Mouse (Mus musculus): ENCODE measurements around the gene Cd36.

Gene Cd36

GRCm38 (mm10) chr5:17858399-17858798 is 30.2 kb downstream of the Cd36 start:
- DNase-seq (ENCODE audit: extremely low spot score), result no peak

- no peak for DNase-seq (ENCODE audit: extremely low spot score)
Observed at GRCm38 (mm10) chr5:17857871-17858270, 30.7 kb downstream of the Cd36 start.

- DNase-seq (ENCODE audit: extremely low spot score), result no peak
Observed at GRCm38 (mm10) chr5:17857262-17857661, 31.3 kb downstream of the Cd36 start.

GRCm38 (mm10) chr5:17854127-17854923 is 34.3 kb downstream of the Cd36 start:
- no peak for DNase-seq (ENCODE audit: extremely low spot score)

GRCm38 (mm10) chr5:17850582-17850981 is 38.0 kb downstream of the Cd36 start:
- DNase-seq (ENCODE audit: extremely low spot score), result no peak

- no peak for DNase-seq (ENCODE audit: extremely low spot score)
Observed at GRCm38 (mm10) chr5:17849582-17849981, 39.0 kb downstream of the Cd36 start.

GRCm38 (mm10) chr5:17848733-17849132 is 39.9 kb downstream of the Cd36 start:
- DNase-seq (ENCODE audit: extremely low spot score), result no peak

GRCm38 (mm10) chr5:17848267-17848666 is 40.3 kb downstream of the Cd36 start:
- no peak for DNase-seq (ENCODE audit: extremely low spot score)

GRCm38 (mm10) chr5:17843921-17844320 is 44.7 kb downstream of the Cd36 start:
- DNase-seq (ENCODE audit: extremely low spot score), result no peak

GRCm38 (mm10) chr5:17843316-17843715 is 45.3 kb downstream of the Cd36 start:
- no peak for DNase-seq (ENCODE audit: extremely low spot score)

GRCm38 (mm10) chr5:17842111-17842729 is 46.4 kb downstream of the Cd36 start:
- no peak for DNase-seq (ENCODE audit: extremely low spot score)

GRCm38 (mm10) chr5:17839549-17839948 is 49.1 kb downstream of the Cd36 start:
- no peak for DNase-seq (ENCODE audit: extremely low spot score)

- DNase-seq (ENCODE audit: extremely low spot score), result no peak
Observed at GRCm38 (mm10) chr5:17836408-17836807, 52.2 kb downstream of the Cd36 start.

- DNase-seq (ENCODE audit: extremely low spot score), result no peak
Observed at GRCm38 (mm10) chr5:17835302-17836097, 53.1 kb downstream of the Cd36 start.

- no peak for DNase-seq (ENCODE audit: extremely low spot score)
Observed at GRCm38 (mm10) chr5:17833797-17834196, 54.8 kb downstream of the Cd36 start.

GRCm38 (mm10) chr5:17830536-17830935 is 58.1 kb downstream of the Cd36 start:
- DNase-seq (ENCODE audit: extremely low spot score), result no peak

- DNase-seq (ENCODE audit: extremely low spot score), result no peak
Observed at GRCm38 (mm10) chr5:17828713-17829544, 59.7 kb downstream of the Cd36 start.

GRCm38 (mm10) chr5:17821395-17821794 is 67.2 kb downstream of the Cd36 start:
- no peak for DNase-seq (ENCODE audit: extremely low spot score)

- DNase-seq (ENCODE audit: extremely low spot score), result no peak
Observed at GRCm38 (mm10) chr5:17820239-17820999, 68.2 kb downstream of the Cd36 start.

- no peak for DNase-seq (ENCODE audit: extremely low spot score)
Observed at GRCm38 (mm10) chr5:17816170-17816569, 72.4 kb downstream of the Cd36 start.

- DNase-seq (ENCODE audit: extremely low spot score), result no peak
Observed at GRCm38 (mm10) chr5:17810336-17810735, 78.3 kb downstream of the Cd36 start.
